Mouse (Mus musculus) kidney, postnatal 25 days (tissue): ENCODE data around the gene Zfp597.

Source experiments
- DNase-seq, 2 experiments: peaks; one replicate each; pipeline ENCODE4 v3.0.0; 2021; ENCODE audit warnings: mixed read lengths in 2 of 2

The Zfp597 gene

DNA sequence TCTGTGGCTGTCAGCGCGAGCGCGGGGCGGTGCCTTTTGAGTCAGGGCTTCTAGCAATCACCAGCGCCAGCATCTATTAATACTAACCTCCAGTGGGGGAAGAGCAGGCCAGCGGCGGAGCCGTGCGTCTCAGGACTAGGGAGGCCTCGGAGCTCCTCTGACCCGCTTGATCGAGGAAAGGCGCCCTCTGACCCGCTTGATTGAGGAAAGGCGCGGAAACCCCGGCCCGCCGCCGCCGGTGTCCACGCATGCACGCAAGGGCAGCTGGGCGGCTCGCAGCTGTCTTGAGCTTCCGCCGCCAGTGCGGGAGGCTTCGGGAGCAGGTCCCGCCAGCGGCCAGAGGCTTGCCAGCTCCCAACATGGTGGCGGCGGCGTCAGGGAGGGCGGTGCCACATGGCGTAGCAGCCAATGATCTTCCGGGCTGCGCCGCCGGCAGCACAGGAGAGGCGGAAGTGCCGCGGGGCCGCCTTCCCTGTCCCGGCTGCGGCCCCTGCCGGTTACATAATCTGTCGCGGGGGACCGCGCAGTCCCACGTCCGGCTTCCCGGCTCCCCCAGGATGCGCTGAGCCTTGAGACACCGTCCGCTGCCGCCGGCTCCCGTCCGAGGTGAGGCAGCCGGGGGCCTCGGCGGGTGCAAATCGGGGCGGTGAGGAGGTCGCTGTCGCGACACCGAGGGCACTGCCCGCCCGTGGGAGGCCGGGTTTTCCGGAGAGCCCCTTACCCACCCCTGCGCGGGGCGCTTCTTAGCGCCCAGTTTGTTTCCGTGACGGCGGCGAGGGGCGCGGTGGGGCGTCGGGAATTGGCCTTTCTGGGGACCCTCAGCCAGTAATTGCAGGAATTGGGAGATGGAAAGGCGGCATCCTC, at the start of gene Zfp597, which contains the start of gene Gm20695:
Zfp597 (minus strand) TSS at position 361 of the 864 bp plus-strand sequence.
Gm20695 (plus strand) TSS at position 448 of the 864 bp plus-strand sequence.
- peak; percentile 95 to 98 for DNase-seq

- DNase-seq, result peak in 1 of 2 experiments; percentile 7
Observed at GRCm38 (mm10) chr16:3934091-3934490, 49.7 kb upstream of the Zfp597 start.

DNA sequence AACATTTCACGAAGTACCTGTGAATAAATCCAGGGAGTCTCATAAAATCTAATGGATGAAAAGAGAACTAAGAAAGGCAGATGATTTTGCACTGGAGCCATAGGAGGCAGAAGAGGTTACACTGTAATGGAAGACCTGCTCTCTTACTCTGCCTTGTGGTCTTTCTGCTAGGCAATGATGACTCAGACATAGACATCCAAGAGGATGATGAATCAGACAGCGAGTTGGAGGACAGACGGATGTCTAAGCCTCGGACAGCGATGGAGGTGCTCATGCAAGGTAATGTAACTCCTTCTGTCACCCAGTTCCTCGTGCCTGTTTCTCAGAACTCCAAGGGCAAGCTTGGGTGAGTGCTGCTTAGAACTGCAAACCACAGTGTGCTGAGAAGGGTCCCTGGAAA, 49.2 kb upstream of the Zfp597 start:
- DNase-seq, result no peak

GRCm38 (mm10) chr16:3929151-3929550, 44.8 kb upstream of the Zfp597 start:
- DNase-seq, result no peak

DNA sequence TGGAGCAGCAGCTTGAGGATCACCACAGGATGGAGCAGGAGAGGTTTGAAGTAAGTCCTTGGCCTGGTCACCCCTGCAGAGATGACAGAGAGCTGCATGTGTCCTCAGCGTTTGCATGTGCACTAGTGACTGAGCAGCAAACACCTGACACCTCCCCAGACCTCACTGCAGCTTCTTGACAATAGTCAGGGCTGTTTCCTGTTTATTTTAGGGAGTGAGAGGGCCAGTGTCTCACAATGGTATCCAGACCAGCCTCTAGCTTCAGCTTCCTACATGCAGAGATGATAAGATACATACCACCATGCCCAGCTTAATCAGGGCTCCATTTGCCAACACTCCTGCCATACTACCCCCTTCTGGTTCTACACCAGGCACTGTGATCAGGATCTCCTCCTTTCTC, 44.2 kb upstream of the Zfp597 start:
- no peak for DNase-seq

DNA sequence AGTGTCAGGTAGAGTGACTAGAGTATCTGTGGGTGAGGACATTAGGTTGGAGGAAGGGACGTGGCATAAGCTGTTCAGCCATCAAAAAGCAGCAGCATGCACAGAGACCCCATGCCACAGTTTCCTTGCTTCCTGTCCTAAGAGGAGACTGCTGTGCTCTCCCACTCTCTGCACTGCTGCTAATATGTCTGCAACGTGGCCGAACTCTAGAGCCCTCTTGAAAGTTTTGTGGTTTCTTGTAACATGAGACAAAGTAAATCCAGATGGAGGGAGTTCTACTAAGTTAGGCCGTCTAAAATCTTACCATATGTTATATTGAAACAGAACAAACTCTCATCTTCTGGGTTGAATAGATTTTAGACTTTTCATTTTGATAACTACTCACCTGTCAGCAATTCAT, 39.6 kb upstream of the Zfp597 start:
- DNase-seq, result no peak

DNA sequence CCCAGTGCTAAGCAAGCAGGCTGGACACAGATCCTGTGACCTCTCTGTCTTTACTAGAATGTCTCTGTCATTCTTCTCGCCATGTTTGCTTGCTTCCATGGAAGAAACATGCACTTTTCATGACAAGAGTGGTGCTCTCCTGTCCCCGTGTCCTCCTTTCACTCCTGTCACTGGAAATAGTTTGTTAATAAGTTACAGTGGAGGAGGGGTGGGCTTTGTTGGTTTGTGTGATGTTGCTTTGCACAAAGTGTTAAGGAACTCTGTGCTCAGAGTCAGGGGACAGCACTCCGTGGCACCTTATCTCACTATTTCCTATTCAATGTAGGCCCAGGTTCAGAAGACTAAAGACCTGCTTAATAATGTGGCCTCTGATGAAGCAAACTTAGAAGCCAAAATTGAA, 39.2 kb upstream of the Zfp597 start:
- no peak for DNase-seq

- DNase-seq, result no peak
Observed at GRCm38 (mm10) chr16:3920756-3921155, 36.4 kb upstream of the Zfp597 start.

- DNase-seq, result no peak
Observed at GRCm38 (mm10) chr16:3909118-3909517, 24.8 kb upstream of the Zfp597 start.

DNA sequence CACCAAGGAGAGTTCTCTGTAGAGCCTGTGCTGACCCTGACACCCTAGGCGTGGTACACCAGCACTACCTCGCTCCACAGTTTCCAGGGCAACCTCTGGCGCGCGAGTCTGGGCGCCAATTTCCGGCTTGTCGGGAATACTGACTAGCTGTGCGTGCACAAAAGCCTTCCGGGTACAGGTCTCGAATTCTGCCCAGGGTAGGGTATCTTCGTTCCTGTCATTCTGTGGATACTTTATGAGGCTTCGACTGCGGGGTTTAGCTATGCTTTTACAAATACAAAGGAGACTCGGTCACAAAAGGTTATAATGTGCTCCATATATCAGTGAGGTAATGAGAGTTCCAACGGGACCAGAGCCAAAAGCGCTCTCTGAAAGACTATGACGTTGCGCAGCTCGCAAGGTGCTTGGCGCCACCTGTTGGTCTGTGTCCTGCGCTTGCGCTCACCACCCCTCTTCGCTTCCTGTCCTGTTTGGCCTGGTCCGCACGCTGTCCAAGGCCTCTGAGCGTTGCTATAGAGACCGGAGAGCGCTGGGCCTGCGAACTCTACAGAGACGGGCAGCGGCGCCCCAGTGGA, 24.3 kb upstream of the Zfp597 start, which contains the start of the genes 1700037C18Rik and Cluap1:
1700037C18Rik (minus strand) TSS at position 153 of the 575 bp plus-strand sequence.
Cluap1 (plus strand) TSS at position 265 of the 575 bp plus-strand sequence.
- peak; percentile 97 to 98 for DNase-seq

DNA sequence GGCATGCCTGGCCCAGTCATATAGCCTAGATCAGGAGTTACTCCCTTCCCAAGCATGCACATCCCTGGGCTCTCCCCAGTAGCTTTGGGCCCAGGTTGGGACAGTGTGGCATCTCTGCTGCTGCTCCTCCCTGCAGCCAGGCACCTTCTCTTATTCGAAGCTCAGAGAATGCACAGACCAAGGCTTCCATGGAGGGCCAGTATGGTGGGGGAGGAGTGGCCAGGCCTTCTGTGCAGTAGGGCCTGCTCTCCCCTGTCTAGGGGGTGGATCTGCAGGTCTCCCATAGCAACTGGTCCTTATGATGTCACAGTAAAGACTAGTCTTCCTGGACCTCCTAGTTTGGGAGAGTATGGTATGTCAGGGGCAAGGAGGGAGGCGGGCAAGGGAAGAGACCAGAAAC, 23.1 kb upstream of the Zfp597 start:
- DNase-seq, result no peak

- no peak for DNase-seq
Observed at GRCm38 (mm10) chr16:3896553-3896952, 12.2 kb upstream of the Zfp597 start.

GRCm38 (mm10) chr16:3896046-3896445, 11.7 kb upstream of the Zfp597 start:
- no peak for DNase-seq

DNA sequence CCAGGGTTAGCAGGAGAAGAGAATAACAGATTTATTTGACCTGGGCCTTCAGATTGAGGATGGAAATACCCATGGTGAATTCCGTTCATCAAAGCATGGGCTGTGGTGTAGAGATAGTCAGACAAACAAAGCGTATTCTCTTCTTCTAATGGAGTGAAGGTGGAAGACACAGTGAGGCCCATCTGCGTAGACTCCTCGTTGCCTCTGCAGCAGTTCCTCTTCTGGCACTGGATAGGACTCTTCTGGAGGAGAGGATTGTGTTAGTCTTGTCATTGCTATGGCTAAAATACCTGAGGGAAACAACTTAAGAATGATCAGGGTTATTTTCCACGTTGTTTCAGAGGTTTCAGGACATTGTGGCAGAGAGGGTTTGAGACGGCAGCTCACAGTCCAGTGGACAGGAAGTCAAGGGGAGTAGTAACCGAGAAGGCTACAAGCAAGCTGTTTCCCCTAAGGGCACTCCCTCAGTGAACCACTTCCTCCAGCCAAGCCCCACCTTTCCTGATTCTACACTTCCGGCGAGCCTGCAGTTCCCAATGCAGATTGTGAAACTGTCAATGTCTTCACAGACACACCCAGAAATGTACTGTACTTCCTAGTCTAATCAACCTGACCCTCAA, 10.9 kb upstream of the Zfp597 start:
- DNase-seq, result peak; percentile 17 to 51

DNA sequence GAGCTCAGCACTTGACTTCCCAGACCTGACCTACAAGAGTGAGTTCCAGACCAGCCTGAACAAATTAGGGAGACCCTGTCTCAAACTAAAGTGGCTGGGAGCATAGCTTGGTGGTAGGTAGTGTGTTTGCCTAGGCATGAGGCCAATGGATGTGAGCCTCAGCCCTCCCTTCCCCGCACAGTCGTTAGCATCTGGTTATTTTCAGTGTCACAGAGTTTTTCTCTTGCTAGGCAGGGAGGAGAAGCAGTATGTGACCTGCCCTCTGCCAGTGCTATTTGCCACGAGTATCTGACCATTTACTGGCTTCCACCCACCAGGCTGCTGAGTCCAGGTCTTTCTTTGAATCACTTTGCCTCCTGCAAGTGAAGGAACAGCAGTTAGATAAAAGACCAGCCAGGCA, 9.4 kb upstream of the Zfp597 start:
- DNase-seq, result no peak

GRCm38 (mm10) chr16:3891621-3892295, 7.4 kb upstream of the Zfp597 start:
- DNase-seq, result no peak

DNA sequence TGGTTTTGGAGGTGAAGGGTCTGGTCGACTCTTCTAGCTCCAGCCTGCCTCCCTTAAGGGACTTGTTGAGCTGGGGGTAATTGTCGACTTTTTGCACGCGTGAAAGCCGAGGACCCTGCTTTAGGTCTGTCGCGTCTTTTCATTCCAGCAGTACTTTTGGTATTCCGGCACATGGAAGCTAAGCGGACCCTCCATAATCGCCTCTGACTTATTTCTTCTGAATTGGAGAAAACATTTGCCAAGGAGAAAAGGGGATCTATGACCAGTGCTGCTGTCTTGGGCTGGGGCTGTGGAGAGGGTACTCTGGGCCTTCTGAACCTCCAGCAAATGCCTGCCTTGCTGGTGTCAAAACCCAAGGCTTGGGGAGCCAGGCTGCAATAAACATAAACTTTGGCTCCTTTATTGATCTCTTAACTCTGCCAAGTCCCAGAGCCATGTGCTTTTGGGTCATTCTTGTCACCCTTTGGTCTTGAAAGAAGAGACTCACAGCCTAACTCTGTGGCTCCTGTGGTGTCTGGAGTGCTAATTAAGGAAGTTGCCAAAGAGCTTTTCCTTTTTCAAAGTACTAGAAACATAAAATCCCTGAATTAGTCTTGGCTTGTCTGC, 807 bp upstream of the Zfp597 start:
- DNase-seq, result no peak

- DNase-seq, result no peak
Observed at GRCm38 (mm10) chr16:3876346-3876745, 8.0 kb downstream of the Zfp597 start.

- peak; percentile 94 to 98 for DNase-seq
Observed at GRCm38 (mm10) chr16:3872216-3873047, 11.9 kb downstream of the Zfp597 start, which contains the start of gene Naa60. Gene Naa60 (plus strand): TSS chr16:3872375.

DNA sequence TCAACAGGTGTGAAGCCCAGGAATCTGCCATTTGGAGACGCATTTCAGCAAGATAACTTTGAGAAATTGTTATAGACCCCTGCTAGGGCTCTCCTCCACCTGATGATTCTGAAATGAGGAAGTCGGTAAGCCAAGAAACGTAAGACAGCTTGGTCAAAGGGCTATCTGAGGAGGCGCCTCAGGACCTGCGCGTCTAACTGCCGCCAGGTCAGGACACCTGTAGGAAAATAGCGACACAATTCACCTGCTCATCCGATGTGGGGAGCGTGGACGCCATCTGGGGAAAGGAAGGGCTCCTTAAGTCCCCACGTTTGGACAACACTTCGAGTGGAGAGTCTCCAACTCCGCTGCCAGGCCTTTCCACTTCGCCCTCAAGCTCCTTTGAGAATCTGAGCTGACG, 12.5 kb downstream of the Zfp597 start:
- DNase-seq, result no peak

DNA sequence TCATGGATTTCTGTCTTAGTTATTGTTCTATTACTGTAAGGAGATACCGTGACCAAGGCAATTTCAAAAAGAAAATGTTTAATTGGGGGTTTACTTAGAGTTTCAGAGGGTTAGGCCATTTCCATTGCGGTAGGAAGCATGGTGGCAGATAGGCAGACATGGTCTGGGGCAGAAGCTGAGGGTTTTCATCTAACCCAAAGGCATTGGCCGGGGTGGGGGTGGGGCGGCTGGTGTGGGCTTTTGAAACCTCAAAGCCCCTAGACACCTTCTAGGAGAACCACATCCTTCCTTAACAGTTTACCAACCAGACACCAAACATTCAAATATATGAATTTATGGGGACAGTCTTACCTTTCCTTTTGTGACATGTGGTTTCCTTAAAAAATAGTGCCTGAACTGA, 25.1 kb downstream of the Zfp597 start:
- DNase-seq, result no peak

- DNase-seq, result no peak
Observed at GRCm38 (mm10) chr16:3855776-3856175, 28.6 kb downstream of the Zfp597 start.
